Mouse (Mus musculus) natural killer cell, adult 2 months (primary cell): ENCODE measurements around the gene Trp53.

Experiments
- DNase-seq, 2 experiments: peaks; one replicate each; pipeline ENCODE4 v3.0.0; 2022; ENCODE audit warnings: low spot score in 2 of 2

Gene Trp53

DNA sequence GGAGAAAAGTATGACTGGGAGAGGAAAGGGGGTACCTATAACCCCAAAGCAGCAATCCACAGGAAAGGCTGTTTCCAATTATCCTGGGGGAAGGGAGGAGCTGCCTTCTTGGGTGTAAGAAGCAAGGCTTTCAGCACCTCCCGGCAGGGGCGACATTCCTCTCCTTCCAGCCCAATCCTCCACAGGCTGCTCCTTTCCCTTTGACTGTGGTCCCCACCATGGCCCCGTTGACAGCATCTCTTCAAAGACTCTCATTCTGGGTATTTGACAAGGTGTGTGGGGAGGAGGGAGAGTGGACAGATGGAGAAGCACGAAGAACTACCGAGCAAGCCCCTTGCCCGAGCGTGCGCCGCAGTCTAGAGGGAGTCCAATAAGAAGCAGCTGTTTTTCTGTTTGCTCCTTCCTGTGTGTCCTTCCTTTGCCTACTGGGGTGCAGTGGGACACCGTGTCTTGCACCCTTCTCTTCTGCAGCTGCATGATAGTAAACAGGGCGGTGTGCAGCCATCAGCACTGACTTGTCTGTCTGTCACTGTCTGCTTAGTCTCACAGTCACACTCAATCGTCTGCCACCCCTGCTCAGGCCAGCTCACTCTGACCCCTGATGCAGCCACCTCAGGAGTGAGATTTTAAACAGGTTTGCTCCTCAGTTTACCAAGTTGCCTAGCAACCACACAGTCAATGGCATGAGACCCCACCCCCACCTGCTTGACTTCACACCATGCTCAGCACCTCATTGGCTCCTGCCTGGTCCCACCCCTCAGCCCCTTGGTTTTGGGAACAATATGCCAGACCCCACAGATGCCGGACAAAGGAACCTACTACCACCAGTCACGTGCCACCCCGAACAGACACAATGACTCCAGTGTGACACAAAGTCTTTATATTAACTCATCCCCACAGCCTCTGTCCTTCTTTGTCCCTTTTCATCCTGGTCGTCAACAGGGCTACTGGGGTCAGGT lies 19.0 kb upstream of the Trp53 start:
- no peak for DNase-seq

DNA sequence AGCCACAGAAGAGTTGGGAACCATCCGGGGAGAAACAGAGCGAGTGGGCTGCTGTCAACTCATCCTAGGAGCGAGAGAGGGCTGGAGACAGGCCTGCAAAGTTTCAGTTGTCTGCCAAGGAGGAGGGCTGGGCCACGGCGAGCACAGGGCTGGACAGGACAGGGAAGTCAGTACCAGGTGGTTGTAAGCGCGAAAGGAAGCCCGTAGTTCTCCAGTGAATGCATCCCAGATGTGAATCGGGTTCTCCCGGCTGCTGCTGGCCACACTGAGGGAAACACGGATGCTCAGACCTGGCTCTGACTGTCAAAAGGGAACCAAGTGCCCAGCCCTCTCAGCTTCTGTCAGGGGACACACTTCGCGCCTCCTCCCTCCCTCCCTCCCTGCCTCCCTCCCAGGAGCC lies 16.8 kb upstream of the Trp53 start:
- no peak for DNase-seq

DNA sequence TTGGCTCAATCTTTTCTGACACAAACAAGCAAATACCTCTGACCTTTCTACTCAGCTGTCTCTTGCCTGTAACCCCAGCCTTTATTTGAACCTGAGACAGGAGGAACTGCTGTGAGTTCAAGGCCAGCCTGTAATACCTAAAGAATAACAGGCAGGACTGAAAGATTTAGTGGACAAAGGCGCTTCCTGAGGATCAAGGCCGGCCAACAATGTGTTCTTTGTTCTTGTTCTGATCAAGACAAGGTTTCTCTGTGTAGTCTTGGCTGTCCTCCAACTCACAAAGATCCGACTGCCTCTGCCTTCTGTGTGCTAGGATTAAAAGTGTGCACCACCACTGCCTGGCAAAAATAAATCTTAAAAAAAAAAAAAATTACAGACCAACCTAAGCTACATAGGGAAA lies 15.8 kb upstream of the Trp53 start:
- no peak for DNase-seq

DNA sequence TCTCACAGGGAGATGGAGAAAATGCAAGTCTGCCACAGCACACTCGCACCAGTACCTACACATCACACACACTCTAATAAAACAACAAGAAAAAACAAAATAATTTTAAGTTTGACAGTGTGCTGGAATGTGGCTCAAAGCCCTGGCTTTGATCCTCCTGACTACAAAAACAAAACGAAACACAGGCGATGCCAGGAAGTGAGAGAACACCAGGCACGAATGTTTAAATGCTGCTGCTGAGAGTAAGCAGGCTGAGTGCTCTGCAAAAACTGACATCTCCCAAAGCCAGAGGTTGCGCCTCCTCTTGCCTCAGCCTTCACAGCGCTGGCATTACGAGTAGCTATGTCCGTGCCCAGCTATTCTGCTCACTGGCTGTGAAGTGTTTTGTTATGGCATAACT lies 15.0 kb upstream of the Trp53 start:
- DNase-seq, result no peak

DNA sequence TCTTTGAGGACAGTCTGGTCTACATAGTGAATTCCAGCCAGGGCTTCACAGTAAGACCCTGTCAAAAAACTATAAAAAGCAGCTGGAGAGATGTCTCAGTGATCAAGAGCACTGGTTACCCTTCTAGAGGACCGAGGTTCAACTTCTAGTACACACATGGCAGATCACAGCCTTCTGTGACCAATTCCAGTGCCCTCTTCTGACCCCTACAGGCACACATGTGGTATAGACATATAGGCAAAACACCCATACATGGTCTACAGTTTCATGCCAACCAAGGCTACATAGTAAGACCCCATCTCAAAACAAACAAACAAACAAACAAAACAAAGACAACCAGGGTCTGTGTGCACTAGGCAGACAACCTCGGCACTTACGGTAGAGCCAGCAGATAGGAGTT lies 4.9 kb upstream of the Trp53 start:
- peak in 1 of 2 experiments; percentile 29 for DNase-seq

DNA sequence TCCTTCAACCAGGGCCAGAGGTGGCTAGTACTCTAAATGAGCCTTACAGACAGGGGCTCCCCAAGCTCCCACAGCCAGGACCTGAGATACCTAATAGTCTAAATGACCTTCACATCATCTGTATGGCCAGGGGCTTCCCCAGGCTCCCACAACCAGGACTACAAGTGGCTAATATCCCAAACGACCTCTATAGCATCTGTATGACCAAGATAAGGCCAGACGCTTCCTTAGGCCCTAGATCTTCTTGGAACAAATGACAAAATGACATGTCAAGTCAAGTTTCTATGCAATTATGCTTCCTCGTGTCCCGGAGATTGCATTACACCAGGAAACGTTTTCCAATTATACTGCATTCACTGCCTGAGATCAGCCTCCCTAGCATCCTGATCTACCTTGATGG lies 3.9 kb upstream of the Trp53 start:
- DNase-seq, result no peak

DNA sequence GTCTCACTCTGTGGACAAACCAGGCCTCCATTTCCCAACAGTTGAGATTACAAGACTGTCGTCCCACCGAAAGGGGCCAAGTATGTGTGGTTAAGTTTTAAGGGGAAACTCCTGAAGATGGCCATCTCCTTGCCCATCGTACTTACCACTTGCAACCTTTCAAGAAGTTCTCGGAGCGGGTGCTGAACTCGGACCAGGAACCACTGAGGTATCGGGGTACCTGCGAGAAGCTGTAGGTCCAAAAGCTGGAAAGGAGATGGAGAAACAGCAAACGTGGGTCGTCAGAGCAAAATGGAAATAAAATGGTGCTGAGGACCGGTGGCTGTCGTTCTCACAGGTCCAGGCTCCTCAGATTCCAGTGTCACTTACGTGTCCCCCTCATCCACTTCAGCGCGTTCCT lies 1.9 kb upstream of the Trp53 start:
- no peak for DNase-seq

DNA sequence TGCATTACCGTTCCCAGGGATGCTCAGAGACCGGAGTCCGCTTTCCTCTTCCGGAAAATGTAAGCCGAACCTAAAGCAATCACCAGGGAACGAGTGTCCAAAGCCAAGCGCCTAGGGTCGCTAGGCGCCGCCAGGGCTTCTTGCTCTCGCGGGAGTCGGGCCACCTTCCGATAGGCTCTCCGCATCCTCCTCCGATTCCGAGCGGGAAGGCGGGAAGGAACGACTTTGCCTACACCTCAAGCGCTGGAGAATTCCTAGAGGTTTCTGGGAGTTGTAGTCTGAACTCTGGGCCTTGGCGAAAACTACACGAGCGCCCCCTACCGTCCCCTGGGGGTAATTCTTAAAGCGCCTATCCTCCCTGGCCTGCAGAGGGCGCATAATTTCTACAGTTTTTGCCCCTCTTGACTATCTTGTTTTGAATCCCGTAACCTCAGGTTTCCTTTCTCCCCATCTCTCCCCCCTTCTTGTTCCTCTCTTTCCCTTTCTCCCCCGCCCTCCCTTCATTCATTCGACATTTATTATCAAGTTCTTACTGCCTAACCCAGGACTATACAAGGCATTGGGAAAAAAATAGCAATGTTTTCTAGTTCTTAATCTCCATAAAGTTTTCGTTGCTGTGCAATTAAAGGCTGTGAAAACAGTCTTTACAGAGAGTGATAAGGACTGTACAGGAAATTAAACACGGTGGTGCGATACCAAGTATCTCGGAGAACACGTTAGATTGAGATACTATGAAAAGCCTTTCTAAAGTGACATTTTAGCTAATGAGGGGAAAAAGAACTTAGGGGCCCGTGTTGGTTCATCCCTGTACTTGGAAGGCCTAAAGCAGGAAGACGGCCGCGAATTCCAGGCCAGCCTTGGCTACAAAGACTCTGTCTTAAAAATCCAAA lies 786 bp upstream of the Trp53 start:
- peak; percentile 95 to 96 for DNase-seq

DNA sequence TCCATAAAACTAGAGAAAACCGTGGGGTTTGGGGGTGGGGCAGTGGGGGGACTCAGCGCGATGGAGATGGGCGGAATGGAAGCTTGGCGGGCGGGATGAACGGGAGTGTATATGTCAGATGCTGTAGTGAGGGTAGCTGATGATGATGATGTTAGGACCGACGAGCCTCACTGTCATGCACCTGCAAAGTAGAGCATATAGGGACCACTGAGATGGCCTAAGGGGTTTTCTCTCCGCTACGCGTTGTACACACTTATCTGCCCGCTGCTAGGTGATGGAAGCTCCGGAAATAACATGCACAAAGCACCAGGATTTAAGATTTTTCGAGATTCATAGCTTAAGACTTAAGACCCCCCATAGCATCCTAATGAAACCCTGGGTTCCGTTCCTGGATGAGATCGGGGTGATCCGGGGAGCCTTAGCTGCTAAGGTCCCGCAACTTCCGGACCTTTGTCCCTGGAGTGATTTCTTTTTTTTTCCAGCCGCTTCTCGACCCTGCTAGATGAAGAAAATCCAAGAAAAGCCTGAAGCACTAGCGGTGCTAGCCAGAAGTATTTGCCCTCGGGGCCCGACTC lies 500 bp downstream of the Trp53 start:
- DNase-seq, result peak; percentile 19 to 22

DNA sequence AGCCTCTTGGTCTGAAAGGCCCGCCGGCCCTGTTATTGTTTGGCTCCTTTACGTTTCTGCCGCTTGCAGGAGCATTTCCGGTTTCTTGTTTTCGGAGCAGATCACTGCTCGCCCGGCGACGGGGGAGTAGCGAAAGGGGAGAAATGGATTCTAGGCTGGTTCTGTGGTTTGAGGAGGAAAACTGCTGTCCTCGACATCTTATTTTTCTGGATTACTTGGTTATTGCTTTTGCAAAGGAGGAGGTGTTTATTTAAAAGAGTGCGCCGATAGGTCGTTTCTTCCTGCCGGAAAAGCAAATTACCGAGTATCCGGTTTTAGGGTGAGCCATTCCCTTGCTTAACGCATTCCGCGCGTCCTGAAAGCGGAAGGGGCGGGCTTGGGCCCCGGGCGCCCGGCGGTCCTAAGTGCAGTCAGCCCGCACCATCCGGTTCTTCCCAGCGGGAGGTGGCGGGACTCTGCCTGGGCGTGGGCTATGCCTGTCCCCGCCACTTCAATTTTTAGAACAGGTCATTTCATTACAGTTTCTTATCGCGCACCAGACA lies 1.1 kb downstream of the Trp53 start:
- DNase-seq, result peak; percentile 81 to 83

DNA sequence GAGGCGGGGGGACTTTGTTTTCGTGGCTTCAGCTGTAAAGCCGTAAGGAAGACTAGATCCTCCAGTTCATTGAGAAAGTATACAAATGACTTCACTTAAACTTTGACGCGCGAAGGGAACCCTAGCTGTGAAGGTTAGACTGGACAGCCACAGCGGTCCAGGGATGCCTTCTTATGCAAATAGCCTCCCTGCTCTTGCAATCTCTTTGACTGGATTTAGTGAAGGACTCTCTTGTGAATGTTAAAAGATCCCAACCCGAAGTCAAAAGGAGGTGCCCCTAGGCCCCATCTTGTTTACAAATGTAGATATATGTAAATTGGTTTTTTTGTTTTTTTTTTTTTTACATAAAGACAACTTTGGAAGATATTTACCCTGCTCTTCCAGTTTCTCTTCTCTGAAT lies 1.7 kb downstream of the Trp53 start:
- no peak for DNase-seq

DNA sequence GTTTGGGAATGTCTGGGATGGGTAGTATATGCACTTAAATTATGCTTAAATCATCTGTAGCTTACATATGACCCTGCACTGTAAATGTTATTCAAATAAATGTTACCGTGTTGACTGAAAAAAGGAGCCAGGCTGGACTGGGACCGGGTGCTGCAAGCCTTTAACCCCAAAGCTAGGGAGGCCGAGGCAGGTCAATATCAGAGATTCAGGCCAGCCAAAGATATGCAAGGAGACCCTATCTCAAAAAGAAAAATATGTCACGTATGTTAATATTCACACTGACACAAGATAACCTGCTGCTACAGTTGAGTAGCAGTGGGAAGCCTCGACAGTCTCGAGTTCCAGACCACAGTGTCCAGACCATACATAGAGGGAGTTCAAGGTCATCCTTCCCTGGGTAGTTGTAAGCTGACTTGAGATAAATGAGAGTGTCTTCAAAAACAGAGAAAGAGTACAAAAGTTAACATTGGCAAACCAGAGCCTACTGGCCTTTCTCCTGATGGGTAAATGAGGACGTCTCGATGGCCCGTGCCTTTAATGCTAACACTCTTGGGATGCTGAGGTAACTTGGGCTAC lies 2.2 kb downstream of the Trp53 start:
- DNase-seq, result no peak

DNA sequence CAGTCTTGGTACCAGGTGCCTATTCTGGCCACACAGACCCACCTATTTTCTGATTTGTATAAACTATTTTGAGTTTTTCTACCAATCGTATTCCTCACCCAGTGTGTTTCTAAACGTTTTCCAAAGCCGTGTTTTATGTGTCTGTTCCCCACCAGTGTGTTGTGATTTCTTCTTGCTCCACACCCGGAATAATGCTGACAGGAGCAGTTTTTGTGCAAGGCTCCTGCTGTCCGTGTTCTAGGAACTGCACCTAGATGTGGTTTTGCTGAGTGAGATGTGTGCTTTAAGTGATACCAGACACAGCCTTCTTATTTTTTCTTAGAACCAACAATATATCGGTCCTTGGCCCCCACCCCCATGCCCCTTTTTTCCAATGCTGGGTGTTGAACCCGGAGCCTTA lies 3.8 kb downstream of the Trp53 start:
- no peak for DNase-seq

DNA sequence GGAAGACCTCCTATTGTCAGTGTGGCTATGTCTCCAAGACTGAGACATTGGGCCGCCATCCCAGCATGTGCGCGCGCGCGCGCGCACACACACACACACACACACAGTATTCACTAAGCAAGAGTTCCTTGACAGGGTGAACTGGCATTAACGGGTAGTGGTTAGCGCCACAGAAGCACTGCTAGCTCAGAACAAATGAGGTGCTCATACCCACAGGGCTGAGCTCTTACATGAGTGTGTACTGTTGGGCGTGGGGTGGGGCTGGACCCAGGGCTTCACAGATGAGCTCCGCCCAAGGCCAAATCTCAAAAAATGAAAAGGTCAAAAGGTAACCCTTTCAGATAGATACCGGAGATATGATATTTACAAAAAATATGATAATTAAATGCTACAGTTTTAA lies 4.8 kb downstream of the Trp53 start:
- DNase-seq, result no peak

DNA sequence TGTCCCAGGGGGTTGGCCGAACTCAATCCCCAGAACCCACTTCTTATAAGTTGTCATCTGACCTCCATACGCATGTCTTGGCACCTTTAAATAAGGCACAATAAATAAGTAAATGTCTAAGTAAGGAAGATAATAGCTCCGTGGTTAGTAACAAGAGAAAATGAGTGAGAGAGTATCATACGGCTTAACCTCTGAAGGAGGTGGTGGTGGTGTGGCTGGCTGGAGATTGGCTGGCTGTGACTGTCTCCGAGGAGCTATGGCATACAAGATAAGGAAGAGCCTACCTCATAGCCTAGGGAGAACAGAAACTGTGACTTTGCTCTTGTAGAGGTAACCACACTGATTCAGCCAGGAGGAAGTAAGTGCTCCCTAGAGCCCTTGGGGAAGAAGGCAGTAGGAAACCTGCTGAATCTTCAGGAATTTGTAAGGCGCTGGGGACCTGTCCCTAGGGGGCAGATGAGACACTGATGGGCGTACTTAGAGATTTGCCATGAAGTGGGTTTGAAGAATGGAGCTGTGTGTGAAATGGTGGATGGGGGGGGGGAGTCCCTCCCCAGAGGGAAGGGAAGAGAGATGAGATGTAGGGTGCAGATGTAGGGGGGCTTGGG lies 5.7 kb downstream of the Trp53 start:
- no peak for DNase-seq

DNA sequence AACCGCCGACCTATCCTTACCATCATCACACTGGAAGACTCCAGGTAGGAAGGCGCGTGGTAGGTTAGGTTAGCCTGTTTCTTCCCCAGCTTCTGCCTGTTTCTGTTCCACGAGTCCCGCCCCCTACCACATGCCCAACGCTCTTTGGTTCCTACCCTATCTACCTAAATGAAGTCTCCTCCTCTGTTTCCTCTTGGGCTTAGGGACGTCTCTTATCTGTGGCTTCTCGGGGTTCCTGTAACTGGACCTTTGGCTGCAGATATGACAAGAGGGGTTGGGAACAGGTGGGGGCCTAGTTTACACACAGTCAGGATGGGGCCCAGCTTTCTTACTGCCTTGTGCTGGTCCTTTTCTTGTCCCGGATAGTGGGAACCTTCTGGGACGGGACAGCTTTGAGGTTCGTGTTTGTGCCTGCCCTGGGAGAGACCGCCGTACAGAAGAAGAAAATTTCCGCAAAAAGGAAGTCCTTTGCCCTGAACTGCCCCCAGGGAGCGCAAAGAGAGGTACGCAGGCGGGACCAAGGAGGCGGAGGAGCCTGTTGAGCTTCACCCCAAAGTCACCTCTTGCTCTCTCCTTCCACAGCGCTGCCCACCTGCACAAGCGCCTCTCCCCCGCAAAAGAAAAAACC lies 9.2 kb downstream of the Trp53 start:
- no peak for DNase-seq

DNA sequence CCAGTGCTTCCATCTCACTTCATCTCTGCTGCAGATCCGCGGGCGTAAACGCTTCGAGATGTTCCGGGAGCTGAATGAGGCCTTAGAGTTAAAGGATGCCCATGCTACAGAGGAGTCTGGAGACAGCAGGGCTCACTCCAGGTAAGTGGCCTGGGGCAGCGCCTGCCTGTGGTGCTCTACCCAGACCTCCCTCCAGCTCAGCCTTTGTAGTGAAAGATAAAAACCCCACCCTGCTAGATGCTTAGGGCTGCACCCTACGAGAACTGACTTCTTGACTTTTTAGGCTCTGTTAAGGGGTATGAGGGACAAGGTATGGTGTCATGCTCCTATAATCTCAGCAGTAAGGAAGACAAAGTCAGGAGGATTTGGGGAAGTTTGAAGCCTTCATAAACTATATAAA lies 10.5 kb downstream of the Trp53 start:
- no peak for DNase-seq

DNA sequence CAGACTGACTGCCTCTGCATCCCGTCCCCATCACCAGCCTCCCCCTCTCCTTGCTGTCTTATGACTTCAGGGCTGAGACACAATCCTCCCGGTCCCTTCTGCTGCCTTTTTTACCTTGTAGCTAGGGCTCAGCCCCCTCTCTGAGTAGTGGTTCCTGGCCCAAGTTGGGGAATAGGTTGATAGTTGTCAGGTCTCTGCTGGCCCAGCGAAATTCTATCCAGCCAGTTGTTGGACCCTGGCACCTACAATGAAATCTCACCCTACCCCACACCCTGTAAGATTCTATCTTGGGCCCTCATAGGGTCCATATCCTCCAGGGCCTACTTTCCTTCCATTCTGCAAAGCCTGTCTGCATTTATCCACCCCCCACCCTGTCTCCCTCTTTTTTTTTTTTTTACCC lies 11.3 kb downstream of the Trp53 start:
- no peak for DNase-seq

DNA sequence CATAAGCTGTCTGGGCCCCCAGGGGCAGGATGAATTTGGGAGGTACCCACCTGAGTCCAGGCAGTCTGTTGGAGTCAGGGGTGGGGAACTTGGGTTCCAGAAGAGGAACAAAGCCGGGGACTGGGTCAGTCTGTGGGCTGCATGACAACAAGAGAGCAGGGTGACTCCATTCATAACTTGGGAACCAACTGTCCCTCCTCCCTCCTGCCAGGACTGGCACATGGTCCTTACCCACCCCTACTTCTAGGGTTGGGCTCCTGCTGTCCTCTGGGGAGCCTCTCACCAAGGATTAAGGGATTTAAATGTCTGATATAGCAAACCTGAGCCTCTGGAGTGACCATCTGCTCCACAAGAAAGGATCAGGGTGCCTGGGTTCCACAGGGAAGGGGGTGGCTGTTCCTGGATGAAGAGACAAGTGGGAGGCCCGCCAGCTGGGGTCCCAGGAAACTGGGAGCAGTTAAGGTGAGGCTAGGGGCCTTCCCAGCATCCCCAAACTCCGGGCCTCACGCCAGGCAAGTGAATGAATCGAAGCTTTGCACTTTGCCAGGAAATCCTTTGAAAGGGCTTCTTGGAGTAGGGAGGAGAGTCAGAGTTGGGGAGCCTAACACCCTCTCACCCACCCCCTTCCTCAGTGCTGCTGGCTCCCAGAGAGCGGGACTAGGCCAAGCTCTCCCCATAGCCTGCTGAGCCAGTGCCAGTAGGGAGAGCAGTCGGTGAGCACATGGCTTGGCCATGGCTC lies 11.9 kb downstream of the Trp53 start:
- DNase-seq, result no peak

DNA sequence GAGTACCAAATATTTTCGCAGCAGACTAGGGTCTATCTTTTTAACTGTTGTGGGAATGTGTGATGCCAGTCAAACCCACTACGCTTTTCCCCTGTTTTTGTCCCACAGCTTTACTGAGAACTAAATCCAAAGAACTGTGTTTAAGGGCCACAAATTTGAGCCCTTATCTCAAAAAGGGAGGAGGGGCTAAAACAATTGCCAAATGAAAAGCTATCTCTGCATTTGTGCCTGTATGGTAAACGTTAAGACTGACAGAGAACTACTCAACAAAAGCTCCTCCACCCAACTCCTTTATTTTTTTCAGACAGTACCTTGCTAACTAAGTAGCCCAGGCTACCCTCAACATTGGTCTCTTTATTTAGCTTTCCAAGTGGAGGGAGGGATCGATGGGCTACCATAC lies 12.6 kb downstream of the Trp53 start:
- DNase-seq, result no peak
